Mouse (Mus musculus) forelimb bud, embryonic 11.5 days (tissue): ENCODE results near the gene Pyy.

Experiments used
- DNase-seq: peaks from one replicate; pipeline ENCODE4 v3.0.0-alpha.2; 2012; ENCODE audit warnings: low read depth, low spot score

The Pyy gene

GRCm38 (mm10) chr11:102107732-102108131 lies at the start of gene Pyy:
Gene Pyy, minus strand, starts transcription at chr11:102107832.
- no peak for DNase-seq

GRCm38 (mm10) chr11:102156786-102157089 lies 49.1 kb upstream of the Pyy start:
- no peak for DNase-seq

- peak; percentile 92 for DNase-seq
Observed at GRCm38 (mm10) chr11:102156039-102156785, 48.6 kb upstream of the Pyy start, which contains the start of gene Tmem101. Gene Tmem101, minus strand, starts transcription at chr11:102156404.

GRCm38 (mm10) chr11:102147213-102147989 lies 39.8 kb upstream of the Pyy start:
- DNase-seq, result no peak

GRCm38 (mm10) chr11:102146531-102146930 lies 38.9 kb upstream of the Pyy start:
- DNase-seq, result no peak

- DNase-seq, result no peak
Observed at GRCm38 (mm10) chr11:102146005-102146404, 38.4 kb upstream of the Pyy start.

GRCm38 (mm10) chr11:102145471-102146001 lies 37.9 kb upstream of the Pyy start, which contains the start of gene Nags:
Gene Nags, plus strand, starts transcription at chr11:102145513.
- no peak for DNase-seq

- DNase-seq, result peak; percentile 31
Observed at GRCm38 (mm10) chr11:102144957-102145470, 37.4 kb upstream of the Pyy start.

- DNase-seq, result no peak
Observed at GRCm38 (mm10) chr11:102142355-102142754, 34.7 kb upstream of the Pyy start.

GRCm38 (mm10) chr11:102140508-102140907 lies 32.9 kb upstream of the Pyy start:
- DNase-seq, result peak; percentile 76

- DNase-seq, result peak; percentile 76
Observed at GRCm38 (mm10) chr11:102138447-102138740, 30.8 kb upstream of the Pyy start.

GRCm38 (mm10) chr11:102137625-102138446 lies 30.2 kb upstream of the Pyy start:
- no peak for DNase-seq

GRCm38 (mm10) chr11:102134516-102134915 lies 26.9 kb upstream of the Pyy start:
- no peak for DNase-seq

GRCm38 (mm10) chr11:102117386-102117785 lies 9.8 kb upstream of the Pyy start:
- DNase-seq, result no peak

GRCm38 (mm10) chr11:102116241-102116640 lies 8.6 kb upstream of the Pyy start:
- DNase-seq, result no peak

- no peak for DNase-seq
Observed at GRCm38 (mm10) chr11:102111576-102111975, 3.9 kb upstream of the Pyy start.

GRCm38 (mm10) chr11:102106911-102107310 lies 721 bp downstream of the Pyy start:
- DNase-seq, result no peak

GRCm38 (mm10) chr11:102102485-102103258 lies 5.0 kb downstream of the Pyy start:
- DNase-seq, result peak; percentile 86

GRCm38 (mm10) chr11:102101219-102101618 lies 6.4 kb downstream of the Pyy start, which contains the start of gene Ppy:
Gene Ppy, minus strand, starts transcription at chr11:102101319.
- no peak for DNase-seq

GRCm38 (mm10) chr11:102096887-102097391 lies 10.7 kb downstream of the Pyy start:
- peak; percentile 94 for DNase-seq

GRCm38 (mm10) chr11:102096446-102096845 lies 11.2 kb downstream of the Pyy start:
- DNase-seq, result no peak
